Mouse (Mus musculus): ENCODE results near the gene Iqschfp. TPM values are rescaled to one million over a fixed set of nuclear protein-coding genes. Genes with fewer than 3 reads are reported as not detected.

Gene Iqschfp
- polyA plus RNA-seq, 1 experiment: not detected

DNA sequence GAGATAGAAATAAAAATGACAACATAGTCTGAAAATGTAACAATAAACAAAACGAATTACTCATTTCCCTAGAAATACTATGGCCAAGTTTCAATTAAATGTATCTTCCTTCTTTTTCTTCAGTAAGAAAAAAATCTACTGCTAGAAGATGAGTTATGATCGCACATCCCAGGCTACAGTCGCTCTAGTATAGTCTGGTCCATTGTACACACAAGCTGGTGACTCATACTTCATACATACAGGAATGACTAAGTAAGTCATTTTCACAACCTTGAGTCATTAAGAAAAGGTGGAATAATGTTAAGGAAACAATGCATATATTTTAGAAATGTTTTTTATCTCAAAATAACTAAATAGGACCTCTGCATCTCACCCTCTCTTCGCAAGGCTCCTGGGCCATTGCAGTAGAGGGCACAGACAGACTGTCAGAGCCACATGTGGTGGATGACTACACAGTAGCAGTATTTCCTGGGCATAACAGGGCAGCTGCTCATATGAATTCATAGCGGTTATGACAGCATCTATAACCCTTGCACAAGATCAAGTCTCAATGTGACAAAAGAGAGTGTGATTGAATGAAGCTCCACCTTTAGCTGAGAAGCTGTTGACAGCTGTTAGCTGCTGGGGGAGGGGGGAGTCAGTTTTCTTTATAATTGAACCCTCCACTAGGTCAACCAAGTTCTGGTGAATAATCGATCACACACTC lies 70.1 kb downstream of the Iqschfp start:
- Histone ChIP-seq H3K27ac (ENCODE audit: control insufficient read depth, insufficient read depth, low read length) (no peak overlapping the region), H3K27me3 (ENCODE audit: control insufficient read depth, insufficient read depth, low read length) (no peaks in the 10 kb centered on the region), H3K4me3 (ENCODE audit: control insufficient read depth, insufficient read depth, low read length) (no peak overlapping the region), H3K36me3 (ENCODE audit: control insufficient read depth, insufficient read depth, low read length) (no peaks in the 10 kb centered on the region), H3K4me1 (replicated peaks; ENCODE audit: control insufficient read depth, insufficient read depth, low read length) (no peaks in the 10 kb centered on the region)
- TF ChIP-seq POLR2A (IDR thresholded peaks at IDR 0.05; ENCODE audit: control insufficient read depth, extremely low read depth, insufficient read depth, low read length, poor library complexity) (no peak), CTCF (IDR thresholded peaks at IDR 0.05; ENCODE audit: borderline replicate concordance, control insufficient read depth, extremely low read depth, insufficient read depth, low read length, poor library complexity) (no peak)
- DNase-seq: no peak
- WGBS: 90% methylated on average over 6 of the region's 6 CpGs

DNA sequence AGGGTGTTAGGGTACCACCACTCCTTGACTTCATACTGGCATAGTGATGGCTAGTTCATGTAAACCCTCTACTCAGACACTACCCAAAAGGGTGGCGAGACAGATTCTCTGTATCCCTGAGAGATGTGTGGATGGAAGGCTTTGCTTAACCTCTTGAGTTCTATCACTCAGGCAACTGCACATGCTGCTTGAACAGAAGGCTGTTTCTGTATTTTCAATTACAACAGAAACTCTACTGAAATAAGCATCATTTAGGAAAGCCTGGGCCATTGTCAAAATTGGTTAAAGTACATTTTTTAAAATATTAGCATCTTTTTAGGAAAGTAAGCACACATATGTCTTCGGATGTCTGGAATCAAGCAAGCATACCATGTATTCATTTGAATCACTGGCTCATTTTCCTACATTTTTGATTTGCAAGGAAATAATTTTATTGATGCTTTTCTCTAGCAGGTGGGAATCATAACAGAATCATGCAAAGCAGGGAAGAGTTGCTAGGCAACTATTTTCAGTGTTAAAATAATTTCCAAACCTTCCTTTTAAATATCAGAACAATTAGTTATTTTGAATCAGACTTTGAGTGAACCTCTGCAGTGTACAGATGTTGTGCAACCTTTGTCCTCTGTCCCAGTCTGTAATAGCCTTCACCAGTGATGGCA lies 82.4 kb downstream of the Iqschfp start:
- no peaks in the 10 kb centered on the region for H3K36me3 ChIP-seq (ENCODE audit: control insufficient read depth, insufficient read depth, low read length)
- no peaks in the 10 kb centered on the region for H3K4me1 ChIP-seq (replicated peaks; ENCODE audit: control insufficient read depth, insufficient read depth, low read length)
- 96% methylated on average over 2 of the region's 2 CpGs for WGBS
- no peak overlapping the region for H3K4me3 ChIP-seq (ENCODE audit: control insufficient read depth, insufficient read depth, low read length)
- no peaks in the 10 kb centered on the region for H3K27me3 ChIP-seq (ENCODE audit: control insufficient read depth, insufficient read depth, low read length)
- no peak for DNase-seq
- H3K27ac ChIP-seq (ENCODE audit: control insufficient read depth, insufficient read depth, low read length): no peak overlapping the region
- TF ChIP-seq POLR2A (IDR thresholded peaks at IDR 0.05; ENCODE audit: control insufficient read depth, extremely low read depth, insufficient read depth, low read length, poor library complexity): no peak
- no peak for TF ChIP-seq CTCF (IDR thresholded peaks at IDR 0.05; ENCODE audit: borderline replicate concordance, control insufficient read depth, extremely low read depth, insufficient read depth, low read length, poor library complexity)

DNA sequence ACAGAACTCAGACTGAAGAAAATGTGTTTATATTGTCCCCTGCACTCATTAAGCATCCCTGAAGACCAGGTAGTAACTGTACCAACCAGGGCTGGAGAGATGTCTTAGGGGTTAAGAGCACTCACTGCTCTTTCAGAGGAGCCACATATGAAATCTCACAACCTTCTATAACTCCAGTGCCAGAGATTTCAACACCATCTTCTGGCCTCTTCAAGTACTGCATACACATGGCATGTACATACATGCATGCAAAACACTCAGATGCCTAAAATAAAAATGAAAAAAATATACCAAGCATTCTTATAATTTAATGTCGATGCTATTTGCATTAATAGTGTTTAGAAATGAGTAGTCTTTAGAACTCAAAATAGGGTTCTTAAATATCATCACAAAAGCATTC lies 88.0 kb downstream of the Iqschfp start:
- Histone ChIP-seq H3K4me3 (ENCODE audit: control insufficient read depth, insufficient read depth, low read length) (no peak overlapping the region), H3K36me3 (ENCODE audit: control insufficient read depth, insufficient read depth, low read length) (no peaks in the 10 kb centered on the region), H3K27me3 (ENCODE audit: control insufficient read depth, insufficient read depth, low read length) (no peaks in the 10 kb centered on the region), H3K27ac (ENCODE audit: control insufficient read depth, insufficient read depth, low read length) (no peak overlapping the region), H3K4me1 (replicated peaks; ENCODE audit: control insufficient read depth, insufficient read depth, low read length) (no peaks in the 10 kb centered on the region)
- DNase-seq: no peak
- TF ChIP-seq CTCF (IDR thresholded peaks at IDR 0.05; ENCODE audit: borderline replicate concordance, control insufficient read depth, extremely low read depth, insufficient read depth, low read length, poor library complexity) (no peak), POLR2A (IDR thresholded peaks at IDR 0.05; ENCODE audit: control insufficient read depth, extremely low read depth, insufficient read depth, low read length, poor library complexity) (no peak)
- WGBS: 88% methylated on average over 1 of the region's 1 CpGs

DNA sequence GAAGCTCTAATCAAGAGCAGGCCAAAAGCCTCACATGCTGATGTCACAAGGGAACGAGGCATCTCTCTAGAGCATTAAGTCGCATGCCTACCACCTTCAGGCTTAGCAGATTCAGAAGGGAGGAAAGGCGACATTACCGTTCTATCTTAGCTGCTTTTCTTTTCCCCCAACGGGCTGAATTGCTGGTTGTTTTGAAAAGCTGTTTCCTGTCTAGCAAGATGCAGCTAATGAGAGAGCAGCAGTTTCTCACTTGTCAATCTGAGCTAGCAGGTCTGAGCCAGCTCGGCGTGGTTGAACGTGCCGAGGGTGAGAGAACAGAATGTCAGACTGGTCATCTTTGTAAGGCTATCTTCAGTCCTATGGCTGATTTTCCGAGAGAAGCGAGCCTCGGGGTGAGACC lies 91.3 kb downstream of the Iqschfp start:
- DNase-seq: no peak
- Histone ChIP-seq H3K27ac (ENCODE audit: control insufficient read depth, insufficient read depth, low read length) (no peak overlapping the region), H3K27me3 (ENCODE audit: control insufficient read depth, insufficient read depth, low read length) (no peaks in the 10 kb centered on the region), H3K4me3 (ENCODE audit: control insufficient read depth, insufficient read depth, low read length) (no peak overlapping the region), H3K36me3 (ENCODE audit: control insufficient read depth, insufficient read depth, low read length) (no peaks in the 10 kb centered on the region), H3K4me1 (replicated peaks; ENCODE audit: control insufficient read depth, insufficient read depth, low read length) (no peaks in the 10 kb centered on the region)
- 26% methylated on average over 12 of the region's 12 CpGs for WGBS
- no peak for TF ChIP-seq POLR2A (IDR thresholded peaks at IDR 0.05; ENCODE audit: control insufficient read depth, extremely low read depth, insufficient read depth, low read length, poor library complexity)
- no peak for TF ChIP-seq CTCF (IDR thresholded peaks at IDR 0.05; ENCODE audit: borderline replicate concordance, control insufficient read depth, extremely low read depth, insufficient read depth, low read length, poor library complexity)

DNA sequence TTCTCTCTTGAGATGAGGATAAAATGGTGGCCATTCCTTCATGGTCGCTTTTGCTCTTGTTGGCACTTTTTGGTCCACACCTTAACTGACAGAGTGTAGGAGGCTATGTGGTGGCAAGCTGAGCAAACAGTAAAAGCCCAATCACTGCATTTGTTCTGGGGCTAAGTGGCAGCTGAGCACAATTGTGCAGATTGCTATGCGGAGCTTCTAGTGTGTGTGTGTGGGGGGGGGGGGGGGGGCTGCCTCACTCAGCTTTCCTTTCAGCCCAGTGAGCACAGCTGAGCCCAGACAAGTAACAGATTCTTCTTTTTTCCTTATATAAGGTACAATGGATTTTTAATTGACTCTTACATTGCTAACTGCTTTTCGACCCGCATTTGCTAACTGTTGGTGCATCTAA lies 110.4 kb downstream of the Iqschfp start:
- Histone ChIP-seq H3K4me1 (replicated peaks; ENCODE audit: control insufficient read depth, insufficient read depth, low read length) (no peaks in the 10 kb centered on the region), H3K27ac (ENCODE audit: control insufficient read depth, insufficient read depth, low read length) (no peak overlapping the region), H3K27me3 (ENCODE audit: control insufficient read depth, insufficient read depth, low read length) (no peaks in the 10 kb centered on the region), H3K4me3 (ENCODE audit: control insufficient read depth, insufficient read depth, low read length) (no peak overlapping the region), H3K36me3 (ENCODE audit: control insufficient read depth, insufficient read depth, low read length) (no peaks in the 10 kb centered on the region)
- DNase-seq: no peak
- TF ChIP-seq CTCF (IDR thresholded peaks at IDR 0.05; ENCODE audit: borderline replicate concordance, control insufficient read depth, extremely low read depth, insufficient read depth, low read length, poor library complexity) (no peak), POLR2A (IDR thresholded peaks at IDR 0.05; ENCODE audit: control insufficient read depth, extremely low read depth, insufficient read depth, low read length, poor library complexity) (no peak)
- WGBS: 91% methylated on average over 4 of the region's 4 CpGs

DNA sequence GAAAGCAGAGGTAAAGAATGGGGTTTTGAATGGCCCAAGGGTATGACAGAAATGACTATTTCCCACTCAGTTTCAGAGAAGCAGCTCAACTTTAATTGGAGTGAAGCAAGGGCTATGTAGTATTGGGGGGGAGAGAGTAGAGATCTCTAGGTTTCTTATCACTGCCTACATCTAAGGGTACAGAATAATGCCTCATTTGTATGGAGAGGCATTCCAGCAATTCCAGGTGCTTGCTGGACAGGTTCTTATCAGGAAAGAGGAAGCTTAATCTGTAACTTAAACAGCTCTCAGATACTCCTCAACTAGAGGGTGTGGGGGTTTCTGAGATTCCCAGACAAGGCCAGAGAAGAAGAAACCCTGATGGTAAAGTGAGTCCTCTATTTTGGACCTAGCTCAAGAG lies 120.3 kb downstream of the Iqschfp start:
- Histone ChIP-seq H3K36me3 (ENCODE audit: control insufficient read depth, insufficient read depth, low read length) (no peaks in the 10 kb centered on the region), H3K27me3 (ENCODE audit: control insufficient read depth, insufficient read depth, low read length) (no peaks in the 10 kb centered on the region), H3K4me3 (ENCODE audit: control insufficient read depth, insufficient read depth, low read length) (no peak overlapping the region), H3K27ac (ENCODE audit: control insufficient read depth, insufficient read depth, low read length) (no peak overlapping the region), H3K4me1 (replicated peaks; ENCODE audit: control insufficient read depth, insufficient read depth, low read length) (no peaks in the 10 kb centered on the region)
- no peak for TF ChIP-seq CTCF (IDR thresholded peaks at IDR 0.05; ENCODE audit: borderline replicate concordance, control insufficient read depth, extremely low read depth, insufficient read depth, low read length, poor library complexity)
- DNase-seq: no peak

Data from thymus, adult 2 months (tissue).